Mouse (Mus musculus) thymus, postnatal 0 days (tissue): ENCODE measurements around the gene Gnb2. TPM values are rescaled to one million over a fixed set of nuclear protein-coding genes. Genes with fewer than 3 reads are reported as not detected.

ENCODE experiments used
- DNase-seq: peaks from one replicate; pipeline ENCODE4 v3.0.0-alpha.2; 2015; ENCODE audit warnings: low spot score
- polyA plus RNA-seq: library from polyadenylated mRNA; unstranded; fragments of >200 nt; fragmentation: Nextera tagmentation; extraction: Ambion mirVana; gene quantifications from 2 replicates; pipeline ENCODE4 v1.2.1, GENCODE M21; 2015

Gnb2 gene
- polyA plus RNA-seq: 425 and 451 TPM in 2 replicates

GRCm38 (mm10) chr5:137533117-137533827 lies at the start of gene Gnb2, which contains the start of gene Epo:
Gnb2 (minus strand) TSS chr5:137533510.
Epo (minus strand) TSS chr5:137533242.
- peak; percentile 98 for DNase-seq

DNA sequence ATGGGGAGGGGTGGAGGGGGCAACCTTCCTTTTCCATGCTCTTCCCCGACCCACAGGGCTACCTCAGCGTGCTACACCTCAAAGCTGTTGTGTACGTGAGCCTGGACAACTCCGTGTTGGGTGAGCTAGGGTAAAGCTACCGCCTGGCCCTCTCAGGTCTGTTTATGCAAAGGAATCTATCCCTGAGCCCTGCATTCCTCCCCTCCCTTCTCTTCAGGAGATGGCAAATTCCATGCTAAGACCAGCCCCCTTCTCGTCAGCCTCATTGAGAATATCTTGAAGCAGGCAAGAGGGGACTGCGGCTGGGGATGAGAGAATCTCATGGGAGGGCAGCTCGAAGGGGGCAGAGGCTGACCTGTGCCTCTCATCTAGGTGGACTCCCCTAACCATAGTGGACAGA lies 49.4 kb upstream of the Gnb2 start:
- DNase-seq: no peak

DNA sequence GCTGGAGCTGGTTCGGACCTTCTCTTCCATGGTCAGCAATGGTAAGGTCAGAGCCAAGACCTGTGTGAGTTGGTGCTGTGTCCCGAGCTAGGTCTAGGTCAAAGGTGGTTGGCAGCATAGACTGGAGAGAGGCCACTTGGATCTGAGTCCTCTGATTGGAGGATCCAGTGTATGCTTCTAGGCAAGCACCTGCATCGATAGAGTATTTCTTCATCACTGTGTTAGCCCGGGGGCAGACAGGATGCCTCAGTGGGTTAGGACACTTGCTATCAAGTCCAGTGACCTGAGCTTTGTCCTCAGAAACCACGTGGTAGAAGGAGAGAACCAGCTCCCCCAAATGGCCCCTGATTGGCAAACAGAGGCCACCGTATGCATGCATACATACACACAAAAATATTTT lies 46.9 kb upstream of the Gnb2 start:
- no peak for DNase-seq

GRCm38 (mm10) chr5:137574470-137574901 lies 41.2 kb upstream of the Gnb2 start:
- no peak for DNase-seq

DNA sequence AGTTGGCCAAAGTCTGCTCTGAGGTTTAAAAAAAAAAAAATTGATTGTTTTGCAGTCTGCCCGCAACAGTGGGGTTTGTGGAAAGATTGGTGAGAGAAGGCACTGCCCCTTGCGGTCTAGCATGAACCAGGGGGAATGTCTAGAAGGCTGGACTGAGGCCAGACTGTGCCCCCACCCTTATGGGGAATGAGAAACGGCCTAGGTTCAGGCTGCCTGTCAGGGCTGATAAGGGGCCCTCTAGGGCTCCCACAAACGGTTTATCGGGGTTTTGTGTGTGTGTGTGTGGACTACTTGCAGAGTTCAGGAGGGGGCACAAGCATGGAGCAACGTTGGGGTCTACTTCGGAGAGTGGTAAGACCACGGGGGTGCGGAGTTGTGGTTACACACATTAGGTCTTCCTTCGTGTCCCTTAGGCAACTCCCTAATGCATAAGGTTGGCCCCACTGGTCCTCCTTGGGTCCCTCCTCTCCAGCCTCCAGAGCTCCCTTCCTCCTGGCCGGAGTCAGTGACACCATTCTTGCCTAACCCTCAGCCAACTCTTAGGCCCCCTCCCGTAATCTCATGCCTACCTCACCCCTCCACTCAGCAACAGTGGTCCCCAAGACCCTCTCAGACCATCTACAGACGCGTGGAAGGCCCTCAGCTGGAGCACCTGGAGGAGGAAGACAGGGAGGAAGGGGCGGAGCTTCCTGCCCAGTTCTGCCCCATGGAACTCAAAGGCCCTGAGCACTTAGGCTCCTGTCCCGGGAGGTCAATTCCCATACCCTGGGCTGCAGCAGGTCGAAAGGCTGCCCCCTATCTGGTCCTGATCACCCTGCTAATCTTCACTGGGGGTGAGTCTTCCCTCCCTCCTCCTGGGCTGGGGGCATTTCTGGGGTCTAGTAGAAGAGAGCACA lies 37.6 kb upstream of the Gnb2 start:
- no peak for DNase-seq

DNA sequence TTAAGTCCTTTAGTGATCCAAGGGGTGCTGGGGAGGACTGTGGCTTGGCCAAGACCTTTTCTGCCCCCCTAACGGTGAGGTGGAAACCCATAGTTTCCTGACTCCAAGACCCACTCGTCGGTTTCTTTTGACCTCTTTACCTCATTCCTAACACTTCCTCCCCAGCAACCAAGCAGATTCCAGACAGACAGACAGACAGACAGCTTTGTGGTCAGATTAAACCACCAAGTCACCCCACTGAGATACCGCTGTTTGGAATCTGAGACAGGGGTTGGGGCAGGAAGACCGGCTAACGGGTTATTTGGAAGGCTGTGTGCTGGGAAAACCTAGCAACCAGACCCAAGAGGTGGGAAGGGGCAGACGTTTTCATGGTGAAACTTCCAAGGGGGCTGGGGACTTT lies 36.9 kb upstream of the Gnb2 start:
- DNase-seq: peak; percentile 15

GRCm38 (mm10) chr5:137569665-137570064 lies 36.4 kb upstream of the Gnb2 start, which contains the start of gene Tfr2:
Tfr2 (plus strand) TSS chr5:137569840.
- DNase-seq: peak; percentile 49

- DNase-seq: no peak
Observed at GRCm38 (mm10) chr5:137569031-137569430, 35.7 kb upstream of the Gnb2 start.

GRCm38 (mm10) chr5:137568223-137568798 lies 35.0 kb upstream of the Gnb2 start:
- DNase-seq: no peak

DNA sequence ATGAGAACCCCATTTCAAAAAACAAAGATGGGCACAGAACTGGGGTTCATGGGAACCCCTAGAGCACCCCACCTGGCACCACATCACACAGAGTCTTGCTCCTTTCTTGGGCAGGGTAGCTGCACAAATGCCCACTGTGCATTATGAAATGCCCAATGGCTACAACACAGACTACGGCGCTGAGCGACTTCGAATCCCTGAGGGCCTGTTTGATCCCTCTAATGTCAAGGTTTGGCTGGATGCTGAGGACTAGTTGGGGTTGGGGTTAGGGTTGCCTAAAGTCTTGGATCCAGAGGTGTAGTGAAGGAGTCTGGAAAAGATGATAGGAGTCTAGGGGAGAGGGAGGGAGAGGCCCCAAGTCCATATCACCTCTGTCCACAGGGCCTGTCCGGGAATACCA lies 33.1 kb upstream of the Gnb2 start:
- DNase-seq: no peak

DNA sequence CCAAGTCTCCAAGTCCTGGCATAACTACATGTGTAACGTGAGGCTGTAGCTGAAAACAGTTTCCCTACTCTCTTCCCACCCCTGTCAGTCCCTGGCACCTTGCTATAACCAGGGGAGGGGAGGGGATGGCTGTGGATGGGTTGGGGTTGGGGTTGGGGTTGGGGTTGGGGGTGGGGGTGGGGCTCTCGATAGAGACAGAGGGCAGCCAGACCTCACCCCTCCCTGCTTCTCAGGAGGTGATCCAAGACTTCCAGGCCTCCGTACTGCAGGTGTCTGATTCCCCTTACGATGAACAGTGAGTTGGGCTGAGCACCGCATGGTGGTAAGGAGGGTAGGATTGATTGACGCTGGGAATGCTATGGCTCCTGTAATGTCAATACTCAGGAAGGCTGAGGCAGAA lies 32.4 kb upstream of the Gnb2 start:
- DNase-seq: no peak

DNA sequence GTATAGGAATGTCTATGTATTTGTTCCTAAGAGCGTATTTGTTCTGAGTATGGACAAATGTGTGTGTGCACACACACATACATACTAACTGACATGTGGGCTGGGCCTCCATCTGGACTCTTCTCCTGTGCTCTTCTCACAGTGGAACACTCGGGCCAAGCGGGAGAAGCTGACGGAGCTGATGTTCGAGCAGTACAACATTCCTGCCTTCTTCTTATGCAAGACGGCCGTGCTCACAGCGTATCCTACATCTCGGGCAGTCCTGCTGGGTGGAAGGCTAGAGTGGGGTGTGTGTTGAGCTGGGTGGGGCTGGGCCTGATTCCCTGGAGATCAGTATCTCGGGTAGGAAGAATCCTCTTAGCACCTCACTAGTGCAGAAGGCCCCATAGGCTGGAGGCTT lies 29.7 kb upstream of the Gnb2 start:
- DNase-seq: no peak

DNA sequence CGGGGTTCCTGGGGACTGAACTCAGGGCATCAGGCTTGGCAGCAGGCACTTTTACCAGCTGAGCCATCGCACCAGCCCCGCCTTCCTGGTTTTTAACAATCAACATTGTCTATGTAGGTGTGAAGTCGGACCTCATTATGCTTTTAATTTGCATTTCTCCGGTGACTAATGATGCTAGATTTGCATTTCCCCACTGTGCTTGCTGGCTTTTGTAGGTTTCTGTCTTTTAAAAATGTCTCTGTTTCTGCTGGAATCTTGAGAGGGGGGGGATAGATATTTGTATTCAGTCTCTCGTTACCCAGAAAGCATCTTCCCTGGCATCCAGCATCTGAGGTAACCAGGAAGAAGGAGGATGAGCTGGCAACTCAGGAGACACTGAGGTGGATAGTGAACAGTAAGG lies 28.2 kb upstream of the Gnb2 start:
- DNase-seq: no peak

- DNase-seq: no peak
Observed at GRCm38 (mm10) chr5:137553898-137554297, 20.6 kb upstream of the Gnb2 start.

DNA sequence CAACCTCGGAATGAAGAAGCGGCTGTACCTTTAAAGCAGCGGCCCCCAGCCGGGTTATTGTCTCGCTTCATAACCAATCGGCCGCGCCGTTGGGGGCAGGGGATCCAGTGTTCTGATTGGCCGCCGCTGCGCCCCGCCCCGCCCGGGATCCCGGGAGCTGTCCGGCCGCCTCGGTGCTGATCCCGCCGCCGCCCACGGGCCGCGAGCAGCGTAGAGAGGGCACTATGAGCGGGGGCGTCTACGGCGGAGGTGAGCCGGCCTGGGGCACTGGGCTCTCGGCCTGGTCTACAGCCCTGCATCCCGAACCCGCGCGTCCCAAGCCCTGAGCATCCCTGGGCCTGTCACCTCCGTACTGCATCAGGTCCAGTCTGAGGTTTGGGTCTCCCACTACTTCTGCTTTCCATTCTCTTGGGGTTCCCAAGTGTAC lies 20.1 kb upstream of the Gnb2 start, which contains the start of gene Actl6b:
Gene Actl6b (plus strand): TSS at position 107 of the 427 bp plus-strand sequence.
- DNase-seq: peak; percentile 63

DNA sequence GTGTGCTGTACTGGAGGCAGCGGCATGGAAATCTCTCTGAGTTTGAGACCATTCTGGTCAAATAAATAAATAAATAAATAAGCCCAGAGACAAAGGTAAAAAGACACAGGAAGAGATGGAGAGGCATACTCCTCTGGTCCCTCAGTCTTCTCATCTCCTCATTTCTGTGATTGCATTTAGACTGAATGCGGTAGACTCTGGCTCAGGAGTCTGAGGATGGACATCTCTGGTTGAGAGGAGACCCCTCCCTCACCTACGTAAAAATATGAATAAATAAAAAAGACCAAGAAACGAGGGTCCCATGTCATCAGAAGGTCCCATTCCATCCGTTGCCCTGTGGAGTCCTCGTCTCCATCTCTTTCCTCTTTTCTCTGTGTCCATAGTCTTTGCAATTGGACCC lies 19.7 kb upstream of the Gnb2 start:
- DNase-seq: no peak

GRCm38 (mm10) chr5:137551119-137551518 lies 17.8 kb upstream of the Gnb2 start:
- DNase-seq: peak; percentile 39

GRCm38 (mm10) chr5:137549840-137550239 lies 16.5 kb upstream of the Gnb2 start:
- DNase-seq: no peak

GRCm38 (mm10) chr5:137545596-137545995 lies 12.3 kb upstream of the Gnb2 start:
- no peak for DNase-seq

DNA sequence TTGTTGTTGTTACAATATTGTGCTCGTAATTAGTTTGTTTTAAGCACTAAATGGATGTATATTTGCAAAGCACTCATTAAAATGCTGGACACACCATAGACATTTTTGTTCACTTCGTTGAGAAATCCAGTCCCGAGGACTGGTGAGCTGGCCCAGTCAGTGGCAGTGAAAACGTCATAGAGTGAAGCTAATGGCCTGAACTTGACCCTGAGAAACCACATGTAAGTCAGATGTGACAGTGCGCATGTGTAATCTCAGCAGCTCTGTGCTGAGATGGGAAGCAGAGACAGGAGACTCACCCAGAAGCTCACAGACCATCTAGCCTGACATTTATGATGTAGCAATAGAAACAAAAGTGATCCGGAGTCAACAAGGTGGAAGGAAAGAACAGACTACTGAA lies 11.6 kb upstream of the Gnb2 start:
- DNase-seq: no peak

GRCm38 (mm10) chr5:137541768-137542540 lies 8.6 kb upstream of the Gnb2 start:
- DNase-seq: no peak
